10 mouse cellular contexts compared by ENCODE assay signal in genomic region chr7:130720646-130721335, GRCm38 (mm10). TPM values are rescaled to one million over a fixed set of nuclear protein-coding genes. Genes with fewer than 3 reads are reported as not detected.
DNase-seq lines count a peak whose midpoint lies in the region; ATAC-seq and TF ChIP-seq lines count a peak whose summit lies in the region.
"Had no signal": no experiment of that assay in that cellular context is flagged by ENCODE, and none has a peak within 500 bp of the region (broad histone marks: within the 10 kb centered on the region; RNA-seq: fewer than 3 reads in every experiment).

No protein-coding gene starts in this region.

- H3K27me3 ChIP-seq in forebrain, embryonic 15.5 days = no peaks in the 10 kb centered on the region

- H3K4me1 ChIP-seq in ES-E14 (ENCODE audit: control insufficient read depth in 2 of 2, insufficient read depth in 2 of 2, low read length in 2 of 2, poor library complexity in 1 of 2) = peaks cover 8 to 27% of the 10 kb centered on the region in 2 experiments; a peak in 3 of 4 replicates
- peaks cover 22% of the 10 kb centered on the region for H3K4me1 ChIP-seq in forebrain, embryonic 15.5 days
- H3K4me1 ChIP-seq: megakaryocyte, embryonic 14.5 days had no signal

- no peak overlapping the region for H3K4me2 ChIP-seq in forebrain, embryonic 15.5 days (replicated peaks)

- H3K9ac ChIP-seq in ES-E14 (ENCODE audit: insufficient read depth, low read depth, low read length, poor library complexity, severe bottlenecking) = peak overlapping the region; percentile 21; the same call in 1 of the 2 replicates
- H3K9ac ChIP-seq in forebrain, embryonic 15.5 days (replicated peaks) = no peak overlapping the region

- 54% methylated on average over 9 of the region's 9 CpGs for WGBS in forebrain, embryonic 15.5 days

- no peak overlapping the region for H3K4me3 ChIP-seq in ES-E14 (ENCODE audit: insufficient read depth in 1 of 2, low read depth in 1 of 2, low read length in 2 of 2, poor library complexity in 1 of 2, severe bottlenecking in 1 of 2)
- no peak overlapping the region for H3K4me3 ChIP-seq in forebrain, embryonic 15.5 days
- H3K4me3 ChIP-seq: megakaryocyte, embryonic 14.5 days had no signal

- peaks cover 16% of the 10 kb centered on the region; the same call in 1 of the 2 replicates for H3K36me3 ChIP-seq in ES-E14 (ENCODE audit: control insufficient read depth, insufficient read depth, low read length, poor library complexity, severe bottlenecking)
- peaks cover 19% of the 10 kb centered on the region for H3K36me3 ChIP-seq in forebrain, embryonic 15.5 days

- DNase-seq in cerebellum, adult 11 months = peak; percentile 38
- DNase-seq in cerebellum, adult 8-10 months = no peak
- no peak for DNase-seq in ES-E14 (ENCODE audit: low read depth, low spot score)
- peak; percentile 63 to 90 for DNase-seq in kidney, postnatal 25 days
- DNase-seq in spleen, postnatal 36 days (ENCODE audit: low spot score in 2 of 2) = no peak
- no peak for DNase-seq in spleen, adult 18-20 months
- DNase-seq in right cerebral cortex, postnatal 14 days = no peak
- DNase-seq: gastrocnemius, postnatal 10 days had no signal

- no peak overlapping the region for H3K27ac ChIP-seq in ES-E14 (ENCODE audit: insufficient read depth, low read depth, low read length, poor library complexity, severe bottlenecking)
- peak overlapping the region; percentile 10 for H3K27ac ChIP-seq in forebrain, embryonic 15.5 days (replicated peaks)

- in situ Hi-C loops in ES-E14 (cut with MboI; ENCODE audit: low sequenced_read_pairs in 2 of 2, unreplicated experiment in 2 of 2) = no loop called here

- ATAC-seq in forebrain, embryonic 15.5 days (replicated peaks) = no peak

- H3K9me3 ChIP-seq in ES-E14 (ENCODE audit: control insufficient read depth, insufficient read depth, low read depth, low read length) = no peaks in the 10 kb centered on the region
- no peaks in the 10 kb centered on the region for H3K9me3 ChIP-seq in forebrain, embryonic 15.5 days
- H3K9me3 ChIP-seq: megakaryocyte, embryonic 14.5 days had no signal

TF ChIP-seq in ES-E14, 5 proteins besides CTCF, POLR2A, EP300 and RAD21:
- TF ChIP-seq ZNF384 (IDR thresholded peaks at IDR 0.05; ENCODE audit: low read depth, low read length) = no peak
- no peak for TF ChIP-seq CHD2 (IDR thresholded peaks at IDR 0.05; ENCODE audit: low read depth, low read length)
- no peak for TF ChIP-seq MAFK (IDR thresholded peaks at IDR 0.05; ENCODE audit: insufficient read depth, low read depth, low read length)
- no peak for TF ChIP-seq HCFC1 (IDR thresholded peaks at IDR 0.05; ENCODE audit: borderline replicate concordance, insufficient read depth, low read length)
- no peak for TF ChIP-seq ZC3H11A (IDR thresholded peaks at IDR 0.05; ENCODE audit: borderline replicate concordance, low read depth, low read length)

RNA-seq across cellular contexts. Expression of gene Btbd16, which starts 53.1 kb away (rescaled TPM):
- total RNA-seq in ES-E14 (2012; rRNA removed) = 0.09 TPM in 1 of 2 replicates, not detected in the other
- not detected in 2 replicates for polyA plus RNA-seq in forebrain, embryonic 15.5 days (2015; fragmentation: Nextera tagmentation; extraction: Ambion mirVana)

Comparison
In these comparisons a context has a peak if more than half of its experiments do, and no peak if none do; other contexts are left out.
1. DNase-seq: peak in cerebellum, adult 11 months (single experiment) and kidney, postnatal 25 days (2 of 2); none in cerebellum, adult 8-10 months (single experiment), ES-E14 (single experiment), spleen, postnatal 36 days (0 of 2), spleen, adult 18-20 months (0 of 2) and right cerebral cortex, postnatal 14 days (single experiment).